Mouse (Mus musculus): Measurements from ENCODE around the gene Fcrlb. TPM values are rescaled to one million over a fixed set of nuclear protein-coding genes. Genes with fewer than 3 reads are reported as not detected.

The Fcrlb gene
- polyA plus RNA-seq, 1 experiment: 1.9 TPM

GRCm38 (mm10) chr1:170875676-170876075 is 37.1 kb downstream of the Fcrlb start:
- TF ChIP-seq POLR2A (IDR thresholded peaks at IDR 0.05; ENCODE audit: borderline replicate concordance, insufficient read depth, low read length) (no peak), CTCF (IDR thresholded peaks at IDR 0.05; ENCODE audit: borderline replicate concordance, insufficient read depth, low read depth, low read length) (no peak)
- 93% methylated on average over 3 of the region's 3 CpGs for WGBS

GRCm38 (mm10) chr1:170871961-170872360 is 40.8 kb downstream of the Fcrlb start:
- 94% methylated on average over 2 of the region's 2 CpGs for WGBS
- TF ChIP-seq POLR2A (IDR thresholded peaks at IDR 0.05; ENCODE audit: borderline replicate concordance, insufficient read depth, low read length): no peak
- TF ChIP-seq CTCF (IDR thresholded peaks at IDR 0.05; ENCODE audit: borderline replicate concordance, insufficient read depth, low read depth, low read length): no peak

More at GRCm38 (mm10) chr1:170875676-170876075, 37.1 kb downstream of the Fcrlb start:
- no peak overlapping the region for H3K27ac ChIP-seq (ENCODE audit: insufficient read depth, low read length)
- no peaks in the 10 kb centered on the region for H3K27me3 ChIP-seq (ENCODE audit: control insufficient read depth, insufficient read depth, low read length)
- no peaks in the 10 kb centered on the region for H3K4me1 ChIP-seq (ENCODE audit: control insufficient read depth, insufficient read depth, low read length)
- no peak for DNase-seq
- no peak overlapping the region for H3K4me3 ChIP-seq (replicated peaks; ENCODE audit: insufficient read depth, low read depth, low read length)

GRCm38 (mm10) chr1:170871402-170871801 is 41.3 kb downstream of the Fcrlb start:
- Histone ChIP-seq H3K4me1 (ENCODE audit: control insufficient read depth, insufficient read depth, low read length) (no peaks in the 10 kb centered on the region), H3K4me3 (replicated peaks; ENCODE audit: insufficient read depth, low read depth, low read length) (no peak overlapping the region), H3K27me3 (ENCODE audit: control insufficient read depth, insufficient read depth, low read length) (no peaks in the 10 kb centered on the region), H3K27ac (ENCODE audit: insufficient read depth, low read length) (no peak overlapping the region)
- DNase-seq: no peak
- WGBS: 82% methylated on average over 6 of the region's 6 CpGs
- TF ChIP-seq CTCF (IDR thresholded peaks at IDR 0.05; ENCODE audit: borderline replicate concordance, insufficient read depth, low read depth, low read length): no peak
- no peak for TF ChIP-seq POLR2A (IDR thresholded peaks at IDR 0.05; ENCODE audit: borderline replicate concordance, insufficient read depth, low read length)

More at GRCm38 (mm10) chr1:170871961-170872360, 40.8 kb downstream of the Fcrlb start:
- Histone ChIP-seq H3K27ac (ENCODE audit: insufficient read depth, low read length) (no peak overlapping the region), H3K4me1 (ENCODE audit: control insufficient read depth, insufficient read depth, low read length) (no peaks in the 10 kb centered on the region), H3K4me3 (replicated peaks; ENCODE audit: insufficient read depth, low read depth, low read length) (no peak overlapping the region), H3K27me3 (ENCODE audit: control insufficient read depth, insufficient read depth, low read length) (no peaks in the 10 kb centered on the region)
- no peak for DNase-seq

- TF ChIP-seq CTCF (IDR thresholded peaks at IDR 0.05; ENCODE audit: borderline replicate concordance, insufficient read depth, low read depth, low read length) (no peak), POLR2A (IDR thresholded peaks at IDR 0.05; ENCODE audit: borderline replicate concordance, insufficient read depth, low read length) (no peak)
- no peak for DNase-seq
- Histone ChIP-seq H3K4me1 (ENCODE audit: control insufficient read depth, insufficient read depth, low read length) (no peaks in the 10 kb centered on the region; the same call in 1 of the 2 replicates), H3K27ac (ENCODE audit: insufficient read depth, low read length) (no peak overlapping the region), H3K27me3 (ENCODE audit: control insufficient read depth, insufficient read depth, low read length) (no peaks in the 10 kb centered on the region), H3K4me3 (replicated peaks; ENCODE audit: insufficient read depth, low read depth, low read length) (peak overlapping the region; percentile 98)
- 11% methylated on average over 14 of the region's 14 CpGs for WGBS
Measured at GRCm38 (mm10) chr1:170868905-170869283, 43.8 kb downstream of the Fcrlb start.

GRCm38 (mm10) chr1:170868107-170868904 is 44.4 kb downstream of the Fcrlb start:
- TF ChIP-seq POLR2A (IDR thresholded peaks at IDR 0.05; ENCODE audit: borderline replicate concordance, insufficient read depth, low read length) (peak; percentile 40; the same call in 1 of the 2 replicates), CTCF (IDR thresholded peaks at IDR 0.05; ENCODE audit: borderline replicate concordance, insufficient read depth, low read depth, low read length) (no peak)
- H3K27ac ChIP-seq (ENCODE audit: insufficient read depth, low read length): no peak overlapping the region
- under 1% methylated on average over 33 of the region's 33 CpGs for WGBS
- H3K27me3 ChIP-seq (ENCODE audit: control insufficient read depth, insufficient read depth, low read length): no peaks in the 10 kb centered on the region
- H3K4me3 ChIP-seq (replicated peaks; ENCODE audit: insufficient read depth, low read depth, low read length): peak overlapping the region; percentile 98
- no peaks in the 10 kb centered on the region; the same call in 1 of the 2 replicates for H3K4me1 ChIP-seq (ENCODE audit: control insufficient read depth, insufficient read depth, low read length)
- peak; percentile 80 to 91 for DNase-seq

GRCm38 (mm10) chr1:170867691-170868105 is 45.0 kb downstream of the Fcrlb start, which contains the start of gene Atf6:
Gene Atf6 (minus strand): TSS chr1:170867771.
- under 1% methylated on average over 25 of the region's 25 CpGs for WGBS
- TF ChIP-seq CTCF (IDR thresholded peaks at IDR 0.05; ENCODE audit: borderline replicate concordance, insufficient read depth, low read depth, low read length) (no peak), POLR2A (IDR thresholded peaks at IDR 0.05; ENCODE audit: borderline replicate concordance, insufficient read depth, low read length) (peak; percentile 76; the same call in 1 of the 2 replicates)
- DNase-seq: peak; percentile 96 to 99

GRCm38 (mm10) chr1:170866992-170867690 is 45.6 kb downstream of the Fcrlb start:
- no peaks in the 10 kb centered on the region for H3K27me3 ChIP-seq (ENCODE audit: control insufficient read depth, insufficient read depth, low read length)
- H3K4me1 ChIP-seq (ENCODE audit: control insufficient read depth, insufficient read depth, low read length): no peaks in the 10 kb centered on the region; the same call in 1 of the 2 replicates
- WGBS: under 1% methylated on average over 30 of the region's 30 CpGs
- peak in 1 of 2 experiments; percentile 17 for DNase-seq
- peak overlapping the region; percentile 26 for H3K27ac ChIP-seq (ENCODE audit: insufficient read depth, low read length)
- TF ChIP-seq CTCF (IDR thresholded peaks at IDR 0.05; ENCODE audit: borderline replicate concordance, insufficient read depth, low read depth, low read length) (no peak), POLR2A (IDR thresholded peaks at IDR 0.05; ENCODE audit: borderline replicate concordance, insufficient read depth, low read length) (no peak)
- H3K4me3 ChIP-seq (replicated peaks; ENCODE audit: insufficient read depth, low read depth, low read length): peak overlapping the region; percentile 95

More at GRCm38 (mm10) chr1:170867691-170868105, 45.0 kb downstream of the Fcrlb start, which contains the start of gene Atf6:
- peak within 1 kb of the TSS; percentile 26 for H3K27ac ChIP-seq (ENCODE audit: insufficient read depth, low read length)
- H3K4me3 ChIP-seq (replicated peaks; ENCODE audit: insufficient read depth, low read depth, low read length): peak within 1 kb of the TSS; percentile 98
- no peaks in the 10 kb centered on the region for H3K27me3 ChIP-seq (ENCODE audit: control insufficient read depth, insufficient read depth, low read length)
- no peaks in the 10 kb centered on the region; the same call in 1 of the 2 replicates for H3K4me1 ChIP-seq (ENCODE audit: control insufficient read depth, insufficient read depth, low read length)

Data from cerebellum, adult 2 months (tissue).